Mouse (Mus musculus) small intestine, adult 2 months (tissue): ENCODE results near the gene Tspo2.

Experiments
- CTCF ChIP-seq: fragments of 200-500 bp; IDR thresholded peaks from 2 replicates; pipeline ENCODE4 v1.5.1; 2012; ENCODE audit warnings: low read depth, mild to moderate bottlenecking, control low read depth, inconsistent platforms, low read length, moderate library complexity, mixed read lengths; ENCODE audit not compliant: insufficient replicate concordance, insufficient read length; ENCODE audit errors: extremely low read depth
- POLR2A ChIP-seq: fragments of 200-500 bp; IDR thresholded peaks from 2 replicates; pipeline ENCODE4 v1.6.1; 2012; ENCODE audit warnings: low read depth, mild to moderate bottlenecking, control low read depth, inconsistent platforms, low read length, moderate library complexity

DNA sequence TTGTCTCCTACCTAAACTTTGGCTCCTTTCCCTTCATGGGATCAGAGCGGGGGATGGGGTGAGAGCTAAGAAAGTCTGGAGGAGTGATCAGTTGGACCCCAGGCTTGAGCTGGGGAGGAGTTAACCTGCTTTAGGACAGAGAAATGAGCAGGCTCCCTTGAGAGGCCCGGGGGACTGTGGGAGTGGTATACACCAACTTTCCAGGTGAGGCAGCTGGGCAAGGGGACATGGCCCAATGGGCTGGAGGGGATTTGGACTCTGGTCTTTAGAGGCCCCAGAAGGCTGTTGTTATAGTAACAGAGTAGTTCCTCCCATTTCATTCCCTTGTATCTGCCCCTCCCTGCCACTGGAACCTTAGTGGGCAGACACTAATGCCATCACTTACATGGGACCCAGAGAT lies 4.6 kb upstream of the Tspo2 start:
- TF ChIP-seq POLR2A (no peak), CTCF (no peak)
